Mouse (Mus musculus) T-cell, adult 2 months (primary cell): ENCODE data around the gene Cant1.
"Not testable (repeated sequence)": the region's sequence is repeated elsewhere in the genome, so short reads cannot be mapped to it uniquely, and the experiment has no call there.

ENCODE experiments used
- DNase-seq: peaks from one replicate; pipeline ENCODE4 v3.0.0; 2022; ENCODE audit warnings: low spot score

Cant1 gene

GRCm38 (mm10) chr11:118407318-118407910 lies 11.5 kb downstream of the Cant1 start:
- peak; percentile 49 for DNase-seq

DNA sequence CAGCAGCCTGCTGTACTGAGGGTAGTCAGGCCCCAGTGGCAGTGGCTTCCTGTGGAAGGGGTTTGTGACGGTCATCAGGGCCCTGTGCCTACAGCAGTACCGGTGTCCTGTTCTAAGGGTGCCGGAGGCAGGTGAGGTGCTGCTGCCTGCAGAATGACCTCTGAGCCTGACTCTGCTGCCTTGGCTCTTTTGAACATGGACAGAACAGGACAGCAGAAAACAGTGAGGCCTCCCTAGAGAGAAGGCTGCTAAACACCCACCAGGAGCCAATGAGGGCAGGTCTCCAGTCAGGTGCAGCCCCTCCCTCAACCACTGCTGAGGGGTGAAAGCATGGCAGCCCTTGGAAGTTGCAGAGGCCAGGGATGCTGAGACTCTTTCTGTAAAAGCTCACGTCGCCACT lies 12.4 kb downstream of the Cant1 start:
- DNase-seq, result no peak

- DNase-seq, result no peak
Measured at GRCm38 (mm10) chr11:118405311-118405710, 13.6 kb downstream of the Cant1 start.

DNA sequence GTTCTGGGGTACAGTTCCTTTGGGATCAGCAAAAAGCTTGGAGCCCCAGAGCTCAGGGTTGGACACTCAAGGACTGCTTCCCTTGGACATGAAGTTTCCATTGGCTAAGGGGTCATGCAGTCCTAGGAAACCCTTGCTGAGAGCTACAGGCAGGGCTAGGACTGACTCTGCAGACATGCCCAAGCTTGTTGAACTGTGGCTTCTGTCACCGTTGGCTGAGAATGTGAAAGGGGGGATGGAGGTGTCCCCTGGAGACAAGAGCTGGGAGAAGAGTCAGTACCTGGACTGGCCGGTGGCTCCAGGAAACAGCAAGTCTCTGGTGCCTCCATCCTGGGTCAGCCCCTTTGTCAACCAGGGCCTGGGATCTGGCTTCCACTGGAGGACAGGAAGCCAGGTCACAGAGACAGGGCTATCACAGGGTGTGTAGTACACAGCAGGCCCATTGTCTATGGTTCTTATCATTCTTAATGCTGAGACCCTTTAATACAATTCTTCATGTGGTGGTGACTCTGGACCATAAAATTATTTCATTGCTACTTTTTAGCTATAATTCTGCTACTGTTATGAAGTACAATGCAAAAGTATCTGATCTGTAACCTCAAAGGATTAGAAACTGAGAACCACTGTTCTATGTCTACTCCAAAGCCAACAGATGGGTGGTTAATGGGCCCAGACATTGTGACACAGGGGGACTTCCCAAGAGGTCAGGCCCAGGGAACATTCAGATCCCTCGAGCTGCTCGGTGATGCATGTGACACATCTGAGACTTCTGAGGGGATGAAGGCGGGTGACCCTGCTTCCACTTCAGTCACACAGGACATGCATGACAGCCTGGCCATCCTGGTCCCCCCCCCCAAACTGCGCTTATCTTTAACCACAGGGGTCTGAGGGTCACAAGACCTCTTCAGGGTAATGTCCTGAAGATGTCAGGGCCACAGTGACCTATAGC lies 14.7 kb downstream of the Cant1 start:
- no peak for DNase-seq

GRCm38 (mm10) chr11:118403183-118403582 lies 15.7 kb downstream of the Cant1 start:
- no peak for DNase-seq

GRCm38 (mm10) chr11:118401760-118402280 lies 17.1 kb downstream of the Cant1 start, which contains the start of gene Lgals3bp:
Gene Lgals3bp, minus strand, starts transcription at chr11:118402092.
- peak; percentile 77 for DNase-seq

- no peak for DNase-seq
Measured at GRCm38 (mm10) chr11:118401195-118401594, 17.7 kb downstream of the Cant1 start.

DNA sequence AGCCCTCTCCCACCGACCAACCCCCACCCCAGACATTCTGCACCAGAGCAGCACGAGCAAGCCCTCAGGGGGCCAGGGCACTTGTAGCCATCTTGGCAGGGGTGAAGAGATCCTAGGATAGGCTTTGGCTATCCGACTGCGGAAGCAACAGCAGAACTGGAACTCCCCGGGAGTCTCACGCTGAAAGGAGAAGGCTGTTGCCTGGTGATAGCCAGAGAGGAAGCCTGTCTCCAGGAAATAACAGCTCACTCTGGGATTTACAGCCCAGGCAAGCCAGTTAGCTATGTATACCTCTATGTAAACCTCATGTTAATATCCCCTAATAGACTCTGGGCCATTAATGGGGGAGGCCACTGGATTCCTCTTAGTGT lies 18.3 kb downstream of the Cant1 start:
- no peak for DNase-seq

GRCm38 (mm10) chr11:118399891-118400565 lies 18.9 kb downstream of the Cant1 start:
- no peak for DNase-seq

DNA sequence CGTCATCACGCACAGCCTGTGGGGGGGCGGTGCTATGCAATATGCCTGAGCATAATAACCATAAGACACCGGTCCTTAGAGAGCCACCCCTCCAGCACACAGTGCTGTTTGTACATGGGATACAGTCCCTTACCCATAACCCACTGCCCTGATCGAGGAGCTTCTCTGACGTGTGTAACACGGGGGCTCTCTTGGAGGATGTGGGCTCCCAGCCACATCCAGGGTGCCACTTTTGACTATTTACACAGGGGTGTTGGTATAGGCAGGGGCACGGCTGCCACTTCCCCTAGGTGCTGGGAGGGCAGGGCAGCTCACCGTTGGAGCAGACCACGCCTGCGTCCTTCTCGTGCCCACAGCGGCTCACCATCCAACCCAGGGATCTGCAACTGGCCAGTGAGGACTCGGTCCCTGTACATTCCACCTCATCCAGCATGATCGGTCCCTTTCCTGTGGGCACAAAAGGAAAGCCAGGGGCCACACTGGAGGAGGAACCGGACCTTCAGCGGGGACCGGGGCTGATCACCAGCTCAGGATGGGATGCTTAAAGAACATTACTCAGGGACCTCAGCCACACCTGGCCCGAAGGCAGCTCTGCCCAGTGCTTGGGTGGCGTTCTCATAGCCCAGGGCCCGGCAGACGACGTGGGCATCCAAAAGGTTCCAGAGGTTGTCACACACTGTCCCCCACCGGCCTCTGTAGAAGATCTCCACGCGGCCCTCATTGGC lies 20.9 kb downstream of the Cant1 start:
- DNase-seq, result peak; percentile 81

GRCm38 (mm10) chr11:118394538-118394937 lies 24.3 kb downstream of the Cant1 start:
- no peak for DNase-seq

- no peak for DNase-seq
Measured at GRCm38 (mm10) chr11:118393991-118394390, 24.9 kb downstream of the Cant1 start.

GRCm38 (mm10) chr11:118387816-118388215 lies 31.1 kb downstream of the Cant1 start:
- not testable (repeated sequence) for DNase-seq

GRCm38 (mm10) chr11:118379251-118380009 lies 39.5 kb downstream of the Cant1 start:
- peak; percentile 74 for DNase-seq

- DNase-seq, result no peak
Measured at GRCm38 (mm10) chr11:118378656-118379055, 40.2 kb downstream of the Cant1 start.

DNA sequence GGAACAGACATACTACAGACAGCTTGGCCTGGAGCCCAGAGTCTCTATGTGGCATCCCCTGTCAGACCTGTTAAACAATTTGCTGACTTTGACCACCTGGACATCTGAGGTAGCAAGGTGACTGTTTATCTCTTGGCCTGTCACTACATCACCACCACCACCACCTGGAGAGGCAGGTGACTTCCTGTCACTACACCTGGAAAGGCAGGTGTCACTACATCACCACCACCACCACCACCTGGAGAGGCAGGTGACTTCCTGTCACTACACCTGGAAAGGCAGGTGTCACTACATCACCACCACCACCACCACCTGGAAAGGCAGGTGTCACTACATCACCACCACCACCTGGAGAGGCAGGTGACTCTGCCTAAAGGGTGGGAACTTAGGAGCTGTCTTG lies 42.6 kb downstream of the Cant1 start:
- not testable (repeated sequence) for DNase-seq

DNA sequence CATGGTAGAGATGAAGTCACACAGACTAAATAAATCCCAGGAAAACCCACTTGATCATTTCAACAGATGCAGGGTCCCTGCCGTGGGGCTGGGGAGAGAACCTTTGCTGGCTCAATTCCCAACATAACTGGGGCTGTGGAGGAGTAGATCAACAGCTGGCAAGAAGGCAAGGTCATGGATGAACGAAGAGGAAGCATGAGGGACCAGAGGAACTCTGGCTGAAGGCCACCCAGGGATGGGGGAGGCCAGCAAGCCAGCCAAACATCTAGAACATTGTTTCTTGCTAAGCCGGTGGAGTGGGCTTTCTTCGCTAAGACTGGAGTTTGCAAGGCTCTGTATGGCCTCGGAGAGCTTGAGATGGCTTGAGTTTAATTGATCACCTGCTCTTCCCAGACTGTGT lies 43.0 kb downstream of the Cant1 start:
- no peak for DNase-seq

- no peak for DNase-seq
Measured at GRCm38 (mm10) chr11:118375461-118375860, 43.4 kb downstream of the Cant1 start.

DNA sequence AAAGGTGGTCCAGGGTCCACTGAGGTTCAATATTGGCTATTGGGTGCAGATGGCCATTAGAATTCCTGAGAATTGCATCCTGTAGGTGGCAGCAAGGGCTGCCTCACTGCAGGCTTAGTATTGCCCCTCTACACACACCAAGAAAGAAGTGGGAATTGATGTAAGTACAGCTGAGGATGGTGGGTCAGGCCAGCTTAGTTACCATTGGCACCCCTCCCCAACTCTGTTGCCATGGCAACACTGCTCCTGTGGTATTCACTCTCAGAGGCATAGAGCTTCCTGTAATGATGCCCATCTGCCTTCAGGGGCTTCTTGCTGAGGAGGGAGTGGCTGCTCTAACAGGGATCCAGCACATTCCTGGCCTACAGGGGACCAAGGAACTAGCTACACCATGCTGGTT lies 43.9 kb downstream of the Cant1 start:
- DNase-seq, result no peak

DNA sequence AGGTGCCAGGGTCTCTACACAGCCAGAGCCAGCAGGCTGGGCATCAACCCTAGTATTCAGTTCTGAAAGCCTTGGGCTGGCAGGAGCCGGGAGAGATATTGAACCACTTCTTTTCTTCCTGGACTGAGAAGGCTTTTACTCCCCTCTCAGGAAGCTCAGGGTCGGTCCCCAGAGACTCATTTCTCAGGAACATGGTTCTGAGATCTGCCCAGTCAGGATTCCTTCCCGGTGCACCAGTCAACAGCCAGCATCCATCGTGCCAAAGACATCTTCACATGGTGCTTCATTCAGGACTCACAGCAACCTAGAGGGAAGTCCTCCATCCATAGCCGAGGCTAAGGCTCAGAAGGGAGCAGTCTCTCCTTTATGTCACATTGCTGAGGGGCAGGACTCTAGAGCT lies 44.4 kb downstream of the Cant1 start:
- no peak for DNase-seq

- DNase-seq, result no peak
Measured at GRCm38 (mm10) chr11:118372641-118373040, 46.2 kb downstream of the Cant1 start.
